Mouse (Mus musculus): ENCODE data around the gene Mien1. TPM values are rescaled to one million over a fixed set of nuclear protein-coding genes. Genes with fewer than 3 reads are reported as not detected.

Mien1 gene
- 10 to 100 TPM; 34.5 to 35.5 TPM for total RNA-seq (2023)

DNA sequence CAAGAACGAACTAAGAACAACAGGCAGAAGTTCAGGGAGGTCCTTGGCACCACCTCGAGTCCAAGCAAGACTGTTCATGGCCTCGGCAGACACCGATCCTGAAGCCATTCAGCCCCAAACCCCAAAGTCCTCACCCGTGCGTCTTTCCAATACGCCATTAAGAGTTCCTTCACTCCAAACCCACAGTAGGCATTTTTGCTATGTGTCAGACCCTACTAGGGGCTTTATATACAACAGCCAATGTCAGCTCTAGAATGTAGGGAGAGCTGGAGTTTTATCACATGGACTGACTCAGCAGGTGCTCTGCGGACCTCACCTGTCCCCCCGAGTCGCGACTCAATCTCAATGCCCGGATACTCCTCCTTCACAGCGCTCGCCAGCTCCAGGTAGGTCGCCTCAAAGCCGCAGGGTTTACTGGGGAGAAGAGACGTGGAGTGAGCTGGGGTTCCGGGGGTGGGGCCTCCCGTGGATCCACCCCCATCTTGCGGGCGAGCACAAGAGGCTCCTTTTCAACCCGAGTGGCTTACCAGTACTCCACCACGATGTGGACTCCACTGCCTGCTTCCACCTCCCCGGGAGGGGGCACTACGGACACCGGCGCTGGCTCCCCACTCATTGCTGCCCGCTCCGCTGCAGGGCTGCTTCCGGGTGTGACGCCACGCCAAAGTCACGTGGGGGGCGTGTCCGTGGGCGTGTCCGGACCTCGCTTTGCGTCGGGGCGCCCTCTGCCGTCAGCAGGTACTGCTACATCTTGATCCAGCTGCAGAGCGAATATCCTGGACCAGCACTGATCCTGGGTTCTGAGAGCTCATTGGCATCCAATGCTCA lies at the start of gene Mien1:
Mien1 (minus strand) TSS at position 661 of the 828 bp plus-strand sequence.

DNA sequence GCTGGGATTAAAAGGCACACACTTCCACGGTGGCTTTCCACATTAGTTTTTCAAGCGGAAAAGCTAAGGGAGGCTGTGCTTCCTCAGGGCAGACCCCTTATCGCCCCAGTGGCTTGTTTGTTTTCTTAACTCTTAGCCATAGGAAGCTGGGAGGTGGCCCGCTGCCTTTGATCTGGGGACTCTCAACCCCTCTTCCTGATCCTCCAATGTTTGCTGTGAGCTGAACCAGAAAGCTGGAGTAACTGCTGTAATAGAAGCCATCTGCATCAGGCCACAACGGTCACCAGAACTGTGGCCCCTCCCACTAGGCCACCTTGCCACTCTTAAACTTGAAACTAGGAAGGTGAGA lies 7.4 kb upstream of the Mien1 start, which contains the start of gene Grb7:
Grb7 (plus strand) TSS at position 182 of the 349 bp plus-strand sequence.

DNA sequence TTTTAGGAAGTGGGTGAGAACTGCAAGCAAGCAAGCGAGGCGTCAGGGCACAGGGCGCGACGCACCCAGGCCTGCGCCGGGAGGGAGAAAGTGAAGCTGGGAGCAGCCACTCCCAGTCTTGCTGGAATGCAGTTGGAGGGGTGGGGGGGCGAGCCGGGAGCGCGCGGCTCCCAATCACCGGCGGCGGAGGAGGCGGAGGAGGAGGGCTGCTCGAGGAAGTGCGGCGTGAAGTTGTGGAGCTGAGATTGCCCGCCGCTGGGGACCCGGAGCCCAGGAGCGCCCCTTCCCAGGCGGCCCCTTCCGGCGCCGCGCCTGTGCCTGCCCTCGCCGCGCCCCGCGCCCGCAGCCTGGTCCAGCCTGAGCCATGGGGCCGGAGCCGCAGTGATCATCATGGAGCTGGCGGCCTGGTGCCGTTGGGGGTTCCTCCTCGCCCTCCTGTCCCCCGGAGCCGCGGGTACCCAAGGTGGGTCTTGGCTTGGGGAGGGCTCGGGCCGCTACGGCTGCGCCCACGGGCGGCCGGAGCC lies 26.5 kb downstream of the Mien1 start, which contains the start of gene Erbb2:
Erbb2 (plus strand) TSS at position 198 of the 524 bp plus-strand sequence.

DNA sequence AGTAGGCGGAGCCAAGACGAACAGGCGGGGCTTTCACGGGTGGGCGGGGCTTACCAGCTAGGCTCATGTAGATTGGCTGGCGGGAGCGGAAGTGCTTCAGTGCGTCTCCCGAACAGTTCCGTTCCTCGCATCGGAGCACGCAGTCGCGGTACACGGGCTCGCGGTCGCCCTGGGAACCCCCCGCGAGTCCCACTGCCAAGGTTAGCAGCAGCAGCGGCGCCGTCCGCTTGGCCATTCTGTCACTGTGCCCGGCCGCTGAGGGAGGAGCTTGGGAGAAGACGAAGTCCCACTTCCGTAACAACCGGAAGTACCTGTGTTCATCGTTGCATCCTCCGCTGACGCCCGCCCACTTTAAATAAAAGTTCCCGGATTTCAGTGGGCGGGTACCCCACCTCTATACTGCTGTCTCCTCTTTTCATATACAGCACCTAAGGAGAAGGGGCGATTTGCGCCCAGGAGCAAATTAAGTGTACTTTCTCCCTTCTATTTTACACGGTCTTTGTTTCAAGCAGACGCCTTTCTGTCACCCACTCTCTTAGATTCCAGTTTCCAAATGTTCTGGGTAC lies 38.5 kb downstream of the Mien1 start, which contains the start of gene Pgap3:
Pgap3 (minus strand) TSS at position 330 of the 566 bp plus-strand sequence.

Other genes with a start within 250 kb of the Mien1 start
- gene Med1, start 245.7 kb downstream of the Mien1 start, total RNA-seq (2023): 10 to 100 TPM; 33.9 to 36.0 TPM
- gene Cdk12, start 235.9 kb downstream of the Mien1 start, total RNA-seq (2023): 10 to 100 TPM; 75.2 to 76.4 TPM
- gene Neurod2, start 109.3 kb downstream of the Mien1 start, total RNA-seq (2023): not detected
- gene Ppp1r1b, start 90.6 kb downstream of the Mien1 start, total RNA-seq (2023): not detected
- gene Stard3, start 80.6 kb downstream of the Mien1 start, total RNA-seq (2023): 10 to 100 TPM; 40.5 to 52.2 TPM
- not detected for gene Tcap, start 55.2 kb downstream of the Mien1 start, total RNA-seq (2023)
- gene Pnmt, start 52.5 kb downstream of the Mien1 start, total RNA-seq (2023): not detected
- 1 to 10 TPM; 2.2 to 3.3 TPM for gene Pgap3, start 38.5 kb downstream of the Mien1 start, total RNA-seq (2023)
- under 1 TPM in 1 of 2 experiments, not detected in 1; 0.07 TPM for gene Erbb2, start 26.5 kb downstream of the Mien1 start, total RNA-seq (2023)
- gene Grb7, start 7.4 kb upstream of the Mien1 start, total RNA-seq (2023): under 1 TPM in 1 of 2 experiments, not detected in 1; 0.15 TPM
- gene Ikzf3, start 107.0 kb upstream of the Mien1 start, total RNA-seq (2023): 1 to 10 TPM; 4.3 to 8.6 TPM
- 1 to 10 TPM in 1 of 2 experiments, under 1 TPM in 1; 0.64 to 1.4 TPM for gene Zpbp2, start 112.1 kb upstream of the Mien1 start, total RNA-seq (2023)
- 1 to 10 TPM; 6.7 to 8.2 TPM for gene Ormdl3, start 148.4 kb upstream of the Mien1 start, total RNA-seq (2023)
- gene Lrrc3c, start 159.3 kb upstream of the Mien1 start, total RNA-seq (2023): not detected
- gene Gm12355, start 186.7 kb upstream of the Mien1 start, total RNA-seq (2023): 10 to 100 TPM; 16.3 to 20.8 TPM
- gene Gsdma3, start 187.4 kb upstream of the Mien1 start, total RNA-seq (2023): not detected
- not detected for gene Gsdma2, start 207.8 kb upstream of the Mien1 start, total RNA-seq (2023)
- not detected for gene Gsdma, start 225.4 kb upstream of the Mien1 start, total RNA-seq (2023)
- 10 to 100 TPM; 45.5 to 48.4 TPM for gene Psmd3, start 243.6 kb upstream of the Mien1 start, total RNA-seq (2023)

Data from neutrophil, adult 59 days (primary cell).